Mouse (Mus musculus): ENCODE measurements at regions not wholly inside any gene's neighbourhood (a gene's known extent, or its start where the extent isn't known, plus 50 kb on each side); places are given as distances from the start of the nearest gene placed in this dataset.

DNA sequence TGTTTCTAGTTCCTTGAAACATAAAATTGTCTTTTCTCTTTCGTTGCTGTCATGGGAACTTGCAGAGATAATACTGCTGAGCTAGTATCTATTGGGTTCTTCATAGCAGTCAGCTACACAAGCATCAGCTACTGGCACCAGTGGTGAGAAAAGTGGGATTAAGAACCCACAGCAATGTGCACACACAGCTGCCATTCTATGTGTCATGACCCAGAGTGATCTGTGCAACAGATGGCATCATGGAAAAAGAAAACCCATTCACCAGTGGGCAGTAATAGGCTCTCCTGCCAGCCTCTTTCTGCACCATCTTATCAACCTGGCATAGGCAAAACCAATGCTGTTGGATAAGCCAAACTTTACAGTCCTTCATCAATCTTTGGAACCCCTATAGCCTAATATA lies 428.1 kb downstream of the Trib2 start:
- Histone ChIP-seq H3K4me2 (replicated peaks; ENCODE audit: low read depth, low read length, severe bottlenecking) (no peak overlapping the region), H3K27me3 (ENCODE audit: control insufficient read depth, insufficient read depth, low read length) (no peaks in the 10 kb centered on the region), H3K4me1 (ENCODE audit: control insufficient read depth, insufficient read depth, low read length) (no peaks in the 10 kb centered on the region), H3K36me3 (ENCODE audit: control insufficient read depth, insufficient read depth, low read length) (no peaks in the 10 kb centered on the region), H3K27ac (replicated peaks; ENCODE audit: low read depth, low read length) (no peak overlapping the region), H3K9ac (ENCODE audit: low read depth, low read length, severe bottlenecking) (no peak overlapping the region), H3K4me3 (replicated peaks; ENCODE audit: low read length) (no peak overlapping the region), H3K9me3 (ENCODE audit: control insufficient read depth, low read length) (no peaks in the 10 kb centered on the region)
- no peak for ATAC-seq (ENCODE audit: low FRiP score, low read depth)
- TF ChIP-seq POLR2A (IDR thresholded peaks at IDR 0.05; ENCODE audit: borderline replicate concordance, extremely low read depth, insufficient read depth, insufficient read length), result no peak
- WGBS, result 88% methylated on average over 1 of the region's 1 CpGs
- no peak for DNase-seq (ENCODE audit: low spot score)

DNA sequence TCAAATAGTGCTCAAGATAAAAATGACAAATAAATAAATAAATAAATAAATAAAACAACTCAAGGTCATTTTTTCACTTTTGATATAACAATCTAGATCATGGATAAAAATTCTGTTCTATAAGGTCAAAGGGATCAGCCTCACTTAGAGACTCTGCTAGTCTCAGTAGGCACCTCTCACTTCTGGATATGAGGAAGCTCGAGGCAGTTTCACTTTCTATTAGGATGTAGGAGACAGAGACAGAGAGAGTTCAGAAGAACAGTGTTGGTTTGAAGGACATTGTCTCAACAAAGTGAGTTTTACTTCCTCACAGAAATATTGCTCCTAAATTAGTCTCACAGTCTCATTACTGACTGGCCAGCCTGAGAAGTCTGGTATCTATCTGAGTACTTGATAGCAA lies 458.9 kb downstream of the Trib2 start:
- H3K4me3 ChIP-seq (replicated peaks; ENCODE audit: low read length), result no peak overlapping the region
- H3K4me1 ChIP-seq (ENCODE audit: control insufficient read depth, insufficient read depth, low read length), result 0 out of 2 replicates have a peak, but pooled peaks cover 4% of the 10 kb centered on the region
- no peaks in the 10 kb centered on the region for H3K9me3 ChIP-seq (ENCODE audit: control insufficient read depth, low read length)
- no peak overlapping the region for H3K9ac ChIP-seq (ENCODE audit: low read depth, low read length, severe bottlenecking)
- H3K36me3 ChIP-seq (ENCODE audit: control insufficient read depth, insufficient read depth, low read length), result no peaks in the 10 kb centered on the region
- no peaks in the 10 kb centered on the region for H3K27me3 ChIP-seq (ENCODE audit: control insufficient read depth, insufficient read depth, low read length)
- 67% methylated on average over 1 of the region's 1 CpGs for WGBS
- DNase-seq (ENCODE audit: low spot score), result no peak
- no peak for TF ChIP-seq POLR2A (IDR thresholded peaks at IDR 0.05; ENCODE audit: borderline replicate concordance, extremely low read depth, insufficient read depth, insufficient read length)
- H3K27ac ChIP-seq (replicated peaks; ENCODE audit: low read depth, low read length), result no peak overlapping the region
- H3K4me2 ChIP-seq (replicated peaks; ENCODE audit: low read depth, low read length, severe bottlenecking), result no peak overlapping the region
- ATAC-seq (ENCODE audit: low FRiP score, low read depth), result no peak

DNA sequence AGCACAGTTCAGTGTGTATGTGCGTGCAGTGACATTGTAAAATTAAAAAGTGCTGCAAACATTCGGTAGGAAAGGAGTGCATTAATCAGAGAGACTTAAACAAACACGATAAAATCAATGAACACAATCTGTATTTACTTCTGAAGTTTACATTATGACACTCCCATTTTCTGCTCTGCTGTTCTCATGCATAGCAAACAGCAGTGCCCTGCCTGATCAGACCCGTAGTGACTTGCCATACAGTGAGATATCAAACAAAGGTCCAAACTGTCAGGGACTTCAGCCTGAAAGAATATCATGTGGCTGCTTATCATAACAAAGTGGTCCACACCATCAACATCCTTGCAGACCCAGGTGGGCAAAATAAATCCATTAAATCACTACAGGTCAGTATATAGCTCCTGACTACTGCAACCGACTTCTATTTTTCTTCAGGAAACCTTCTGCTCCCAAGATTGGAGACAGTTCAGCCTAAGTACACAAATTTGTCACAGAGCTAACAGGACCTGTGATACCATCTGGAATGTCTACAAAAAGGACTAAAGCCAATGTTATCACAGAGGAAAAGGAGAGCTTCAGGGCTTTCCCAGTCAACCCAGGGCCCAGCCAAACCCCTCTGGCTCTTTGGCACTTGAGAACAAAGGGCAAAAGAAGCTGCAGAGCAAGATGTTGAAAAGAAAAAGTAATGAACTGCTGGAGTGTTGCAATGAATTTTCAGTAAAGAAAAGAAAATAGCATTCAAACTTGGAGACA lies 495.8 kb downstream of the Trib2 start:
- ATAC-seq (ENCODE audit: low FRiP score, low read depth) (no peak), DNase-seq (ENCODE audit: low spot score) (no peak)
- TF ChIP-seq POLR2A (IDR thresholded peaks at IDR 0.05; ENCODE audit: borderline replicate concordance, extremely low read depth, insufficient read depth, insufficient read length), result no peak
- Histone ChIP-seq H3K9me3 (ENCODE audit: control insufficient read depth, low read length) (no peaks in the 10 kb centered on the region), H3K4me1 (ENCODE audit: control insufficient read depth, insufficient read depth, low read length) (no peaks in the 10 kb centered on the region), H3K4me2 (replicated peaks; ENCODE audit: low read depth, low read length, severe bottlenecking) (no peak overlapping the region), H3K36me3 (ENCODE audit: control insufficient read depth, insufficient read depth, low read length) (no peaks in the 10 kb centered on the region), H3K27ac (replicated peaks; ENCODE audit: low read depth, low read length) (no peak overlapping the region), H3K4me3 (replicated peaks; ENCODE audit: low read length) (no peak overlapping the region), H3K9ac (ENCODE audit: low read depth, low read length, severe bottlenecking) (no peak overlapping the region), H3K27me3 (ENCODE audit: control insufficient read depth, insufficient read depth, low read length) (no peaks in the 10 kb centered on the region)
- WGBS, result 78% methylated on average over 5 of the region's 5 CpGs

DNA sequence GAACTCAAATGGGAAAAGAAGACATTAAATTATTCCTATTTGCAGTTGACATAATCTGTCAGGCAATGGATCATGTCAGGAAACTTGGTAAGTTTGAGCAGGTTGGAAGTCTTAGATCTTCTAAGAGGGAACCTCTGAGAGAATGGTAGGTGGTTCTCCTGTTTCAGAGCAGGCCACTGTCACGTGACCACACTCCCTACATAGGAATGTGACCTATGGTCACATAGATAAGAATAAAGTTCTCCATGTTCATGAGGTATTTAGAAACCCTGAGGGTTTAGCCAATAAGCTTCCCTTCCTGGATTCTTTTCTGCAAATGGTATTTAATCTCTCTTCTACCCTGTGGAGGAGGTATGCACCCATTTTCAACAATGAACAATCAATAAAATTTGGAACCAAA lies 497.1 kb downstream of the Trib2 start:
- WGBS, result 74% methylated on average over 1 of the region's 1 CpGs
- H3K27me3 ChIP-seq (ENCODE audit: control insufficient read depth, insufficient read depth, low read length), result no peaks in the 10 kb centered on the region
- no peaks in the 10 kb centered on the region for H3K9me3 ChIP-seq (ENCODE audit: control insufficient read depth, low read length)
- H3K27ac ChIP-seq (replicated peaks; ENCODE audit: low read depth, low read length), result no peak overlapping the region
- no peaks in the 10 kb centered on the region for H3K36me3 ChIP-seq (ENCODE audit: control insufficient read depth, insufficient read depth, low read length)
- no peak for TF ChIP-seq POLR2A (IDR thresholded peaks at IDR 0.05; ENCODE audit: borderline replicate concordance, extremely low read depth, insufficient read depth, insufficient read length)
- H3K9ac ChIP-seq (ENCODE audit: low read depth, low read length, severe bottlenecking), result no peak overlapping the region
- no peak for ATAC-seq (ENCODE audit: low FRiP score, low read depth)
- no peaks in the 10 kb centered on the region for H3K4me1 ChIP-seq (ENCODE audit: control insufficient read depth, insufficient read depth, low read length)
- no peak overlapping the region for H3K4me2 ChIP-seq (replicated peaks; ENCODE audit: low read depth, low read length, severe bottlenecking)
- no peak for DNase-seq (ENCODE audit: low spot score)
- no peak overlapping the region for H3K4me3 ChIP-seq (replicated peaks; ENCODE audit: low read length)

DNA sequence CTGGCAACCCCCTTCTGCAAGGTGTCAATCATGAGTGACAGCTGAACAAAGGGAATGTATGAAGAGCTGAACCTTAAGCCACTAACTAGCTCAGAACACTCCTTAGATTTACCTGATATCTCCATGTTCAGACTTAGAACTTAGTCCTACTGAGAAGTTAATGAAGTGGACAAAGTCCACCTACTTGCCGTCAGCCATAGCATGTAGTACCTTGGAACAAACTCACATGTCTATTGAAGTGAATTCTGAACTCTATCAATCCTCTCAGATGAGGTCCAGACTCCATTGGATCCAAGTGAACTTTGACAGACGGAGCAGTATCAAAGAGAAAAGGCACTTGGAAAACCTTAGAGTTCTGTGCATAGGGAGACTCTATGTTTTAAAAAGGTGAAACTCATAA lies 521.8 kb downstream of the Trib2 start:
- ATAC-seq (ENCODE audit: low FRiP score, low read depth), result no peak
- no peaks in the 10 kb centered on the region for H3K9me3 ChIP-seq (ENCODE audit: control insufficient read depth, low read length)
- 89% methylated on average over 2 of the region's 2 CpGs for WGBS

More for the DNA sequence above, 521.8 kb downstream of the Trib2 start:
- H3K27ac ChIP-seq (replicated peaks; ENCODE audit: low read depth, low read length), result no peak overlapping the region
- TF ChIP-seq POLR2A (IDR thresholded peaks at IDR 0.05; ENCODE audit: borderline replicate concordance, extremely low read depth, insufficient read depth, insufficient read length), result no peak
- H3K4me1 ChIP-seq (ENCODE audit: control insufficient read depth, insufficient read depth, low read length), result no peaks in the 10 kb centered on the region
- H3K36me3 ChIP-seq (ENCODE audit: control insufficient read depth, insufficient read depth, low read length), result no peaks in the 10 kb centered on the region
- H3K4me2 ChIP-seq (replicated peaks; ENCODE audit: low read depth, low read length, severe bottlenecking), result no peak overlapping the region
- H3K27me3 ChIP-seq (ENCODE audit: control insufficient read depth, insufficient read depth, low read length), result no peaks in the 10 kb centered on the region
- DNase-seq (ENCODE audit: low spot score), result no peak
- no peak overlapping the region for H3K9ac ChIP-seq (ENCODE audit: low read depth, low read length, severe bottlenecking)
- H3K4me3 ChIP-seq (replicated peaks; ENCODE audit: low read length), result no peak overlapping the region

Data from limb, embryonic 14.5 days (tissue).